Mouse (Mus musculus) ZHBTc4 (cell line): ENCODE data around the gene Gm15097.
A peak's percentile ranks its signal among the peaks of the same experiment; 100 is the strongest.
"Not testable (repeated sequence)": the region's sequence is repeated elsewhere in the genome, so short reads cannot be mapped to it uniquely, and the experiment has no call there.

ENCODE experiments used
- DNase-seq: peaks from one replicate; pipeline ENCODE4 v3.0.0-alpha.2; 2011; ENCODE audit warnings: low read depth, low spot score

Gene Gm15097

DNA sequence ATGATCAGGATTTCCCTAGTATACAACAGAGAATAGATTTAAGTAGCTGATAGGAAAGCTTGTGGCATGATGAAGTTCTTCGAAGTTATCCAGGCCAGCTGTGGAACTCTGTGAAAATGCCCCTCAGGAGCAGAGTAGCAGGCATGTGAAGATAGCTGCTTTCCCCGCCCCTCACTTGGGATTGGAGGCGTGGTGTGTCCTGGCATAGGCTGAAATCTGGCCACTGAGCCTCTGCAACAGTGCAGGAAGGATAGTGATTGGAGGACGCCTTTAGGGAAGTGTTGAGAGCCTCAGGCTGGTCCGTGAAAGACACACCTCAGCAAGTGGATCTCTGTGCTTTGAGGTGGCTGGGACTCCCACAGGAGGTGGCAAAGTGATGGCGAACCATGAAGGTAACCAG lies at the start of gene Gm15097:
Gm15097 (plus strand) TSS at position 301 of the 400 bp plus-strand sequence.
- not testable (repeated sequence) for DNase-seq

DNA sequence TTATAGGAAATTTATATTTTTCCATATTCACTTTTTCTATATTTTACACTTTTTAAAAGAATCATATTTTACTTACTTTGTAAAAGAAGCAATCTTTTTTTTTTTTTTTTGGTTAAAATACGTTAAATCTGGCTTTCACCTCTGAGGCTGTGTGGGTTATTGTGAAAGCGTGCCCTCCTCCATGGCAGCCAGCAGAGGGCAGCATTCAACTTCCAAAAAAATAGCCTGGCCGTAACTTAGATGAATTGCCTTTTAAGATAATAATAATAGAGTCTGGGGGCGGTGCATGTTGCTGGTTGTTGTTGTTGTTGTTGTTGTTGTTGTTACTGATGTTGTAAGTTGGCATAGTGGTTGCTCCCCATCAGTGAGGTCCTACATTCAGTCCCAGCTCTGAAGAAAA lies 21.4 kb upstream of the Gm15097 start:
- DNase-seq = peak; percentile 24

DNA sequence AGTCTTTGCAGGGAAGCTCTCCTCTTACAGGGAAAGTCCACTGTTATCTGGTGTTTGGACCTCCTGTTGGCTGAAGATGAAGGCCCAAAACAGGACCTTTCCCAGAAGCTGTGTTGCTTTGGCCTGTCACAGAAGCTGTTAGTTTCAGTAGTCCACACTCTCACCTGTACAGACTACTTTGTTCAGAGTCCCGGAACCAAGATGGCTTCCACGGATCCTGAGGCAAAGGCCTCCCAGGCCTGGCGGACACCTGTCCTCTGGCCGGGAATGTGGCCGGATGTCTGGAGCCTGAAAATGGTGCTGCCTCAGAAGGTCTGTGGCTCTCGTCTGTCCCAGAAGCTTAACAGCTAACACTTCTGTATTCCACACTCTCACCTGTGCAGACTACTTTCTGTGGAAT lies 26.9 kb downstream of the Gm15097 start:
- not testable (repeated sequence) for DNase-seq
